Mouse (Mus musculus) CH12.LX (cell line): ENCODE results near the gene Iah1. TPM values are rescaled to one million over a fixed set of nuclear protein-coding genes. Genes with fewer than 3 reads are reported as not detected.

Experiments
- DNase-seq: peaks from one replicate; pipeline ENCODE4 v3.0.0-alpha.2; 2013; ENCODE audit errors: extremely low read depth
- H3K27ac ChIP-seq: 2 replicates; pipeline ENCODE4 v1.5.1; 2012; ENCODE audit warnings: low read depth, mild to moderate bottlenecking, control low read depth, moderate library complexity; ENCODE audit not compliant: insufficient read depth
- H3K27me3 ChIP-seq: replicated peaks from 2 replicates; pipeline ENCODE3; 2012; ENCODE audit warnings: inconsistent platforms
- H3K36me3 ChIP-seq, 2 experiments: replicated peaks in 1 of 2; 2 replicates each; pipeline versions ENCODE3 to v1.6.1; 2012; ENCODE audit warnings: inconsistent platforms in 1 of 2, low read length in 1 of 2, mild to moderate bottlenecking in 1 of 2, mixed read lengths in 1 of 2, moderate library complexity in 1 of 2; ENCODE audit not compliant: control insufficient read depth in 1 of 2, insufficient read depth in 1 of 2
- H3K4me1 ChIP-seq, 2 experiments: 2 replicates each; pipeline ENCODE4 v1.6.1; 2012; ENCODE audit warnings: inconsistent platforms in 1 of 2, moderate library complexity in 1 of 2; ENCODE audit not compliant: insufficient read depth in 2 of 2, control insufficient read depth in 1 of 2
- H3K4me2 ChIP-seq: 2 replicates; pipeline ENCODE4 v1.6.1; 2012; ENCODE audit warnings: low read depth, mild to moderate bottlenecking, control low read depth; ENCODE audit not compliant: poor library complexity, insufficient read depth, severe bottlenecking
- H3K4me3 ChIP-seq, 3 experiments: fragments of 150-350 bp in 1 of 3; sonication (generic) in 1 of 3; replicated peaks in 1 of 3; 2 replicates each; pipeline versions ENCODE3 to v1.5.1; 2011 to 2012; ENCODE audit warnings: low read depth in 2 of 3, low read length in 2 of 3, mild to moderate bottlenecking in 2 of 3, moderate library complexity in 2 of 3, control low read depth in 1 of 3, improper control_type of control experiment in 1 of 3, inconsistent platforms in 1 of 3, mixed read lengths in 1 of 3; ENCODE audit not compliant: poor library complexity in 1 of 3
- H3K79me2 ChIP-seq: replicated peaks from 2 replicates; pipeline ENCODE4 v1.6.1; 2012; ENCODE audit warnings: mild to moderate bottlenecking, moderate library complexity; ENCODE audit not compliant: control insufficient read depth, poor library complexity, insufficient read depth, severe bottlenecking; ENCODE audit errors: extremely low read depth
- H3K9ac ChIP-seq: 2 replicates; pipeline ENCODE4 v1.6.1; 2012; ENCODE audit warnings: low read depth, mild to moderate bottlenecking, control low read depth, moderate library complexity; ENCODE audit not compliant: insufficient read depth
- H3K9me3 ChIP-seq: replicated peaks from 2 replicates; pipeline ENCODE3; 2012; ENCODE audit warnings: low read length, inconsistent platforms, mixed read lengths
- CTCF ChIP-seq, 2 experiments: IDR thresholded peaks in 1 of 2; conservative IDR thresholded peaks in 1 of 2; 2 replicates each; pipeline ENCODE4 v1.5.1; 2011 to 2012; ENCODE audit warnings: low read depth in 2 of 2, low read length in 2 of 2, improper control_type of control experiment in 1 of 2, inconsistent platforms in 1 of 2, mild to moderate bottlenecking in 1 of 2, moderate library complexity in 1 of 2
- HCFC1 ChIP-seq: IDR thresholded peaks from 2 replicates; pipeline ENCODE4 v1.6.1; 2012; ENCODE audit warnings: low read depth, mild to moderate bottlenecking, inconsistent platforms, low read length, improper control_type of control experiment
- IRF4 ChIP-seq: IDR thresholded peaks from 2 replicates; pipeline ENCODE4 v1.6.1; 2014; ENCODE audit warnings: low read depth, mild to moderate bottlenecking, inconsistent platforms, low read length, improper control_type of control experiment
- MAFK ChIP-seq: IDR thresholded peaks from 2 replicates; pipeline ENCODE4 v1.6.1; 2011; ENCODE audit warnings: low read length, improper control_type of control experiment; ENCODE audit not compliant: insufficient replicate concordance
- MAX ChIP-seq: IDR thresholded peaks from 2 replicates; pipeline ENCODE4 v1.6.1; 2011; ENCODE audit warnings: low read length, improper control_type of control experiment
- MYC ChIP-seq: IDR thresholded peaks from 2 replicates; pipeline ENCODE4 v1.6.1; 2011; ENCODE audit warnings: low read depth, mild to moderate bottlenecking, improper control_type of control experiment, low read length
- POLR2A ChIP-seq: IDR thresholded peaks from 2 replicates; pipeline ENCODE4 v1.6.1; 2011; ENCODE audit warnings: low read depth, mild to moderate bottlenecking, improper control_type of control experiment, low read length
- SMC3 ChIP-seq: IDR thresholded peaks from 2 replicates; pipeline ENCODE4 v1.6.1; 2011; ENCODE audit warnings: low read depth, low read length, improper control_type of control experiment
- TCF12 ChIP-seq: IDR thresholded peaks from 2 replicates; pipeline ENCODE4 v1.6.1; 2014; ENCODE audit warnings: low read depth, mild to moderate bottlenecking, inconsistent platforms, low read length, improper control_type of control experiment
- ZC3H11A ChIP-seq: IDR thresholded peaks from 2 replicates; pipeline ENCODE4 v1.6.1; 2012; ENCODE audit warnings: low read depth, mild to moderate bottlenecking, inconsistent platforms, low read length, improper control_type of control experiment
- ZKSCAN1 ChIP-seq: IDR thresholded peaks from 2 replicates; pipeline ENCODE4 v1.6.1; 2012; ENCODE audit warnings: low read depth, inconsistent platforms, low read length, improper control_type of control experiment, borderline replicate concordance
- dilution Hi-C: fragments of 300-500 bp; cut with MboI; formaldehyde crosslinking; loops from 2 replicates; pipeline ENCODE4 v1.14.3; 2020; ENCODE audit warnings: low sequenced_read_pairs; ENCODE audit not compliant: extremely low pct_unique_long_range_greater_than_20kb, extremely low pct_ligation_motif_present
- in situ Hi-C: fragments of 300-500 bp; cut with MboI; formaldehyde crosslinking; loops from 3 replicates; pipeline ENCODE4 v1.14.3; 2019; ENCODE audit warnings: low sequenced_read_pairs, low pct_ligation_motif_present, low pct_unique_long_range_greater_than_20kb, mixed read lengths
- polyA plus RNA-seq: library from polyadenylated mRNA; unstranded; fragments of >175 nt; gene quantifications from 2 replicates; pipeline ENCODE4 v1.2.1, GENCODE M21; 2012; ENCODE audit warnings: low read depth; ENCODE audit not compliant: insufficient read length
- total RNA-seq, 2 experiments: library from RNA; depleted of rRNA; stranded (reverse); fragments of 300-350 nt in 1 of 2; fragments of >200 nt in 1 of 2; gene quantifications; 2 replicates each; pipeline ENCODE4 v1.2.3; 2012 to 2014

Gene Iah1
- total and polyA plus RNA-seq, 3 experiments = 62.2 to 126 (median 106) TPM

- no peak for TF ChIP-seq ZC3H11A
Observed at GRCm38 (mm10) chr12:21315923-21316868, at the start of gene Iah1 (continued).

DNA sequence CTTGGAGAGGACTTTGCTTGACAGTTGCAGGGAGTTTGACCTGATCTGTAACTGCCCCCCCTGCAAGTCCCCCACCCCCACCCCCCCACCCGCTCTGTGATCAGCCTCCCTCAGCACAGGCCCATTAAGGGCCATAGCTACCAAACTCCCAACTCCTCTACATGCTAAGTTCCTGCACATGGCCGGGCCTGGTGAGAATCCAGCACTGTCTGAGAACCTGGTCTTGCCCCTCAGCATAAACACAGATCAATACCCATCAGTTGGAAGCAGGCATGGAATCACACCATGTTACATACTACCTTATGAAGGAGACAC lies 49.4 kb upstream of the Iah1 start:
- no peaks in the 10 kb centered on the region for H3K9me3 ChIP-seq
- dilution Hi-C loops = no loop called here
- H3K4me3 ChIP-seq = no peak overlapping the region
- no peak for DNase-seq
- TF ChIP-seq TCF12 = no peak
- TF ChIP-seq MAX = no peak
- TF ChIP-seq SMC3 = no peak
- TF ChIP-seq POLR2A = no peak
- TF ChIP-seq ZC3H11A = no peak
- no peaks in the 10 kb centered on the region for H3K79me2 ChIP-seq
- H3K27me3 ChIP-seq = no peaks in the 10 kb centered on the region
- peaks cover 20 to 74% of the 10 kb centered on the region in 2 experiments for H3K36me3 ChIP-seq
- in situ Hi-C loops = loop anchor here (25.0 kb wide), 1 partner anchor 179 kb away; no protein-coding TSS in a partner anchor
- H3K4me2 ChIP-seq = no peak overlapping the region
- no peak overlapping the region for H3K9ac ChIP-seq
- no peak overlapping the region for H3K27ac ChIP-seq
- peaks cover 6 to 11% of the 10 kb centered on the region in 2 experiments; a peak in 3 of 4 replicates for H3K4me1 ChIP-seq

- no peak overlapping the region for H3K4me2 ChIP-seq
- H3K9ac ChIP-seq = no peak overlapping the region
- no peaks in the 10 kb centered on the region for H3K27me3 ChIP-seq
- H3K27ac ChIP-seq = no peak overlapping the region
- TF ChIP-seq MAFK = no peak
- TF ChIP-seq MAX = no peak
- TF ChIP-seq HCFC1 = no peak
- no peak for TF ChIP-seq MYC
- TF ChIP-seq IRF4 = no peak
- no peak for TF ChIP-seq ZKSCAN1
- TF ChIP-seq TCF12 = no peak
- no peak for TF ChIP-seq CTCF (conservative IDR thresholded peaks at IDR 0.05 in 1 of 2, IDR thresholded peaks at IDR 0.05 in 1 of 2; ENCODE audit: low read depth in 2 of 2, low read length in 2 of 2)
- TF ChIP-seq, all 38 proteins: peak for 0
- peaks cover 6 to 11% of the 10 kb centered on the region in 2 experiments; a peak in 3 of 4 replicates for H3K4me1 ChIP-seq
- H3K79me2 ChIP-seq = no peaks in the 10 kb centered on the region
- H3K4me3 ChIP-seq = no peak overlapping the region
- H3K9me3 ChIP-seq = no peaks in the 10 kb centered on the region
- DNase-seq = no peak
- peaks cover 23 to 81% of the 10 kb centered on the region in 2 experiments for H3K36me3 ChIP-seq
- dilution Hi-C loops = no loop called here
- in situ Hi-C loops = loop anchor here (25.0 kb wide), 1 partner anchor 181 kb away; no protein-coding TSS in a partner anchor
Observed at GRCm38 (mm10) chr12:21268083-21268616, 48.0 kb upstream of the Iah1 start.
